Comparison of ENCODE assay signal across 8 mouse cellular contexts in the genomic region with DNA sequence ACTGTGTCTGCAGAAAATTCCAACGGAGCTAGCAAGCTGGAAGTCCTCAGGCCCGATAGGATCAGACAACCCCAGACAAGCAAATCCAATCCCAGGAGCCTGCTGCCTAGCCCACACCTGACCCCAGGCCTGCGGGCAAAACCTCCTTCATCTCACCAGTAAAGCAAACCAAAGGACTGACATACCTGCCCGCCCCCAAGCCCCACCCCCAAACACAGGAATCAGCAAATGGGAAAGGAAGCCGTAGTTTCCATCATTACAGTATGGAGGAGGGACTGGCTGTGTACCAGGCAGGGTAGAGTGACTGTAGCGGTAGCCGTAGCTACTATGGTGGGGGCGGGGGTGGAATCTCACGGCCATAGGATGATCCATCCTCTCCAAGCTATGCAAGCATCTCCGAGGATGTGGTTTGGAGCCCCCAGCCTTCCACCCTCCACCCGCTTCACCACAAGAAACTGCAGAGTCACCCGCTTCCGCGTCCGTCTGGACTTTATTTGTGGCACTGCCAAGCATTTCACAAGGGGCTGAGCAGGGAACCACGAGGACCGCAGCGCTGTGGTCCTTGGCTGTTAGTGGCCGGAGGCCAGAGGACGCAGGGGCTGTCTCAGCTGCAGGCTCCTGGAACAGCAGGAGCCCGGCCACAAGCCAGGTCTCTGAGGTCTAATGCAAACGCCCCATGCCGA. TPM values are rescaled to one million over a fixed set of nuclear protein-coding genes. Genes with fewer than 3 reads are reported as not detected.
A peak's percentile ranks its signal among the peaks of the same experiment; 100 is the strongest.
DNase-seq lines count a peak whose midpoint lies in the region; ATAC-seq and TF ChIP-seq lines count a peak whose summit lies in the region.

No protein-coding gene starts in this region.

- TF ChIP-seq CTCF in bone marrow, adult 2 months (IDR thresholded peaks at IDR 0.05; ENCODE audit: control insufficient read depth, insufficient read depth, low read length) = no peak
- TF ChIP-seq CTCF in lung, postnatal 0 days (IDR thresholded peaks at IDR 0.05) = no peak

- no peak overlapping the region for H3K4me3 ChIP-seq in bone marrow, adult 2 months (replicated peaks; ENCODE audit: control insufficient read depth, low read depth, low read length)
- no peak overlapping the region for H3K4me3 ChIP-seq in heart, embryonic 15.5 days
- no peak overlapping the region for H3K4me3 ChIP-seq in lung, postnatal 0 days (ENCODE audit: low read depth, low read length)
- no peak overlapping the region for H3K4me3 ChIP-seq in stomach, embryonic 14.5 days (ENCODE audit: low read depth, low read length)

- peak overlapping the region; percentile 53 for H3K27ac ChIP-seq in bone marrow, adult 2 months (ENCODE audit: control insufficient read depth, insufficient read depth, low read depth, low read length, poor library complexity)
- H3K27ac ChIP-seq in heart, embryonic 15.5 days = no peak overlapping the region
- no peak overlapping the region for H3K27ac ChIP-seq in lung, postnatal 0 days (ENCODE audit: low read length)
- H3K27ac ChIP-seq in stomach, embryonic 14.5 days (ENCODE audit: low read length) = peak overlapping the region; percentile 92; the same call in 1 of the 2 replicates

- H3K9ac ChIP-seq in heart, embryonic 15.5 days = no peak overlapping the region
- H3K9ac ChIP-seq in lung, postnatal 0 days (replicated peaks; ENCODE audit: low read depth) = no peak overlapping the region
- no peak overlapping the region for H3K9ac ChIP-seq in stomach, embryonic 14.5 days (replicated peaks; ENCODE audit: low read depth, low read length)

- ATAC-seq in heart, embryonic 15.5 days (replicated peaks; ENCODE audit: insufficient number of reproducible peaks, insufficient read depth, low FRiP score, low read depth) = no peak
- ATAC-seq in lung, postnatal 0 days = 0 out of 2 replicates have a peak, but pooled peaks have one; percentile 6
- no peak for ATAC-seq in stomach, embryonic 14.5 days (ENCODE audit: insufficient number of reproducible peaks, insufficient read depth, low FRiP score, low read depth)

- peak; percentile 91 for DNase-seq in left cerebral cortex, postnatal 4 days
- DNase-seq in left cerebral cortex, adult 11 months (ENCODE audit: low spot score) = no peak
- peak; percentile 74 for DNase-seq in lung, postnatal 0 days (ENCODE audit: low spot score)
- no peak for DNase-seq in retina, embryonic 14.5 days (ENCODE audit: low spot score)
- DNase-seq in layer of hippocampus, adult 18-20 months (ENCODE audit: low spot score in 2 of 2) = no peak

- no peaks in the 10 kb centered on the region for H3K36me3 ChIP-seq in heart, embryonic 15.5 days
- H3K36me3 ChIP-seq in lung, postnatal 0 days (ENCODE audit: insufficient read depth, low read length) = no peaks in the 10 kb centered on the region
- H3K36me3 ChIP-seq in stomach, embryonic 14.5 days (ENCODE audit: control insufficient read depth, insufficient read depth, low read length) = no peaks in the 10 kb centered on the region

- H3K4me1 ChIP-seq in bone marrow, adult 2 months (ENCODE audit: control insufficient read depth, insufficient read depth, low read length) = peaks cover 5% of the 10 kb centered on the region
- H3K4me1 ChIP-seq in heart, embryonic 15.5 days (replicated peaks) = peaks cover 31% of the 10 kb centered on the region
- peaks cover 9% of the 10 kb centered on the region; the same call in 1 of the 2 replicates for H3K4me1 ChIP-seq in lung, postnatal 0 days (ENCODE audit: insufficient read depth, low read depth, low read length)
- H3K4me1 ChIP-seq in stomach, embryonic 14.5 days (ENCODE audit: control insufficient read depth, insufficient read depth, low read length) = peaks cover 35% of the 10 kb centered on the region

- H3K9me3 ChIP-seq in heart, embryonic 15.5 days (replicated peaks) = no peaks in the 10 kb centered on the region
- H3K9me3 ChIP-seq in lung, postnatal 0 days (ENCODE audit: low read length) = no peaks in the 10 kb centered on the region
- no peaks in the 10 kb centered on the region for H3K9me3 ChIP-seq in stomach, embryonic 14.5 days (ENCODE audit: control insufficient read depth, low read depth, low read length)

- TF ChIP-seq EP300 in lung, postnatal 0 days (IDR thresholded peaks at IDR 0.05) = no peak

- no peaks in the 10 kb centered on the region for H3K27me3 ChIP-seq in heart, embryonic 15.5 days
- no peaks in the 10 kb centered on the region for H3K27me3 ChIP-seq in lung, postnatal 0 days (replicated peaks; ENCODE audit: insufficient read depth, low read length)
- H3K27me3 ChIP-seq in stomach, embryonic 14.5 days (ENCODE audit: control insufficient read depth, insufficient read depth, low read length) = no peaks in the 10 kb centered on the region

- TF ChIP-seq POLR2A in bone marrow, adult 2 months (IDR thresholded peaks at IDR 0.05; ENCODE audit: borderline replicate concordance, control insufficient read depth, low read depth, low read length) = no peak; the same call in 1 of the 2 replicates

- intact Hi-C loops in left cerebral cortex, postnatal 4 days (cut with DNase I) = no loop called here

- H3K4me2 ChIP-seq in heart, embryonic 15.5 days = peak overlapping the region; percentile 24; the same call in 1 of the 2 replicates
- no peak overlapping the region for H3K4me2 ChIP-seq in lung, postnatal 0 days (replicated peaks; ENCODE audit: low read depth, low read length)
- H3K4me2 ChIP-seq in stomach, embryonic 14.5 days (replicated peaks; ENCODE audit: low read depth, low read length) = no peak overlapping the region

- WGBS in bone marrow, adult 2 months = 4% methylated on average over 23 of the region's 23 CpGs
- WGBS in heart, embryonic 15.5 days = 24% methylated on average over 23 of the region's 23 CpGs
- WGBS in lung, postnatal 0 days = 47% methylated on average over 23 of the region's 23 CpGs
- WGBS in stomach, embryonic 14.5 days = 42% methylated on average over 23 of the region's 23 CpGs

RNA-seq across cellular contexts. Expression of a gene that starts 4.4 kb away (rescaled TPM):
- total RNA-seq in left cerebral cortex, postnatal 4 days (2021) = 100 to 1,000 TPM; 110 to 115 TPM
- polyA plus RNA-seq in bone marrow, adult 2 months (2011; ENCODE audit: insufficient read depth, insufficient read length, low replicate concordance, missing spikeins) = 20.4 and 46.9 TPM in 2 replicates
- 14.9 and 22.2 TPM in 2 replicates for polyA plus RNA-seq in heart, embryonic 15.5 days (2015; fragmentation: Nextera tagmentation; extraction: Ambion mirVana)
- 20.2 and 23.9 TPM in 2 replicates for polyA plus RNA-seq in lung, postnatal 0 days (2015; fragmentation: Nextera tagmentation; extraction: Ambion mirVana)
- 32.7 and 33.4 TPM in 2 replicates for polyA plus RNA-seq in stomach, embryonic 14.5 days (2014; fragmentation: Nextera tagmentation; extraction: Ambion mirVana)
- total RNA-seq in layer of hippocampus, adult 18-20 months (2021) = 100 to 1,000 TPM; 291 to 298 TPM

Comparison
In these comparisons a context has a peak if more than half of its experiments do, and no peak if none do; other contexts are left out.
1. DNase-seq: peak in left cerebral cortex, postnatal 4 days (single experiment) and lung, postnatal 0 days (single experiment); none in left cerebral cortex, adult 11 months (single experiment), retina, embryonic 14.5 days (single experiment) and layer of hippocampus, adult 18-20 months (0 of 2).
2. H3K27ac ChIP-seq: peak in bone marrow, adult 2 months (single experiment) and stomach, embryonic 14.5 days (single experiment); none in heart, embryonic 15.5 days (single experiment) and lung, postnatal 0 days (single experiment).